Mouse (Mus musculus): ENCODE results near the gene Rab4b. TPM values are rescaled to one million over a fixed set of nuclear protein-coding genes. Genes with fewer than 3 reads are reported as not detected.

The Rab4b gene
- polyA plus RNA-seq, 1 experiment, result 67.8 TPM

DNA sequence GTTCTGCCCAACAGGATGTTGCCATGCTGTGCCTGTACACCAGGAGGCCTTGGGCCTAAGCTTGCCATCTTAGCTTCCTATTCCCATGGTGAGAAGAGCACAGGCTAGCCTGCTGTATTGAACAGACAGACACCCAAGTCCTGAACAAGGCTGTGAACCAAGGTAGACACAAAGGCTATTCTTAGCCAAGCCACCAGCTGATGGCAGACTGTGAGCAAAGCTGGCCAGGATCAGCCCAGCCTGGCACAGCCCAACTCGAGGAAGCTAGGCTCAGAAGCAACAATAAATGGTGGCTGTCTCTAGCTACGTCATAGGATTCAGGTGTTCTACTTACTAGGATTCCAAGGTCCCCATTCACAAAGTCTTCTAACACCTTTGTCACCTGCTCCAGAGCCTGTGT, 33.9 kb upstream of the Rab4b start:
- Histone ChIP-seq H3K4me3 (replicated peaks; ENCODE audit: extremely low read depth, low read depth, low read length) (no peak overlapping the region), H3K4me1 (ENCODE audit: control insufficient read depth, insufficient read depth, low read length) (no peaks in the 10 kb centered on the region)
- DNase-seq, result no peak
- WGBS, result 77% methylated on average over 2 of the region's 2 CpGs
- TF ChIP-seq CTCF (IDR thresholded peaks at IDR 0.05; ENCODE audit: insufficient read depth, low read length) (no peak), POLR2A (IDR thresholded peaks at IDR 0.05; ENCODE audit: borderline replicate concordance, extremely low read depth, low read depth, low read length) (no peak)

- 92% methylated on average over 8 of the region's 8 CpGs for WGBS
- Histone ChIP-seq H3K4me1 (ENCODE audit: control insufficient read depth, insufficient read depth, low read length) (no peaks in the 10 kb centered on the region), H3K4me3 (replicated peaks; ENCODE audit: extremely low read depth, low read depth, low read length) (no peak overlapping the region)
- DNase-seq, result no peak
- TF ChIP-seq POLR2A (IDR thresholded peaks at IDR 0.05; ENCODE audit: borderline replicate concordance, extremely low read depth, low read depth, low read length) (no peak), CTCF (IDR thresholded peaks at IDR 0.05; ENCODE audit: insufficient read depth, low read length) (no peak)
Observed at GRCm38 (mm10) chr7:27203730-27204449, 25.2 kb upstream of the Rab4b start.

DNA sequence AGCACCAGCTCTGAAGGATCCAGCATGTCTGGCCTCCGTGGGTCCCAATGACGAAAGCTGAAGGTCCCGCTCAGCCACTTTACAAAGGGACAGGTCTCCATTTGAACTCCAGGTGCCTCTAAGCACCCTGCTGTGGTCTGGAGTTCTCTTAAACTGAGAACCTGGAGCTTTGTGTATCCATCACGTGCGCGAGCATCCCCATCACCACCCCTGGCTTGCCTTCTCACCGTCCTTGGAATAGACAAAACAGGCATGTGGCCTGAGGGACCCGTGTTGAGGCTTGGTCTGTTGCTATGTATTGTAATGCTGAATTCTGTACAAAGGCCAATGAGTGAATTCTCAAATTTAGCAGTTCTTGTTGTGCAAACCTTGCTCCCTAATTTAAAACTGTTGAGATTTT, 20.1 kb upstream of the Rab4b start:
- Histone ChIP-seq H3K4me3 (replicated peaks; ENCODE audit: extremely low read depth, low read depth, low read length) (no peak overlapping the region), H3K4me1 (ENCODE audit: control insufficient read depth, insufficient read depth, low read length) (no peaks in the 10 kb centered on the region)
- DNase-seq, result no peak
- no peak for TF ChIP-seq POLR2A (IDR thresholded peaks at IDR 0.05; ENCODE audit: borderline replicate concordance, extremely low read depth, low read depth, low read length)
- TF ChIP-seq CTCF (IDR thresholded peaks at IDR 0.05; ENCODE audit: insufficient read depth, low read length), result no peak
- 92% methylated on average over 8 of the region's 8 CpGs for WGBS

DNA sequence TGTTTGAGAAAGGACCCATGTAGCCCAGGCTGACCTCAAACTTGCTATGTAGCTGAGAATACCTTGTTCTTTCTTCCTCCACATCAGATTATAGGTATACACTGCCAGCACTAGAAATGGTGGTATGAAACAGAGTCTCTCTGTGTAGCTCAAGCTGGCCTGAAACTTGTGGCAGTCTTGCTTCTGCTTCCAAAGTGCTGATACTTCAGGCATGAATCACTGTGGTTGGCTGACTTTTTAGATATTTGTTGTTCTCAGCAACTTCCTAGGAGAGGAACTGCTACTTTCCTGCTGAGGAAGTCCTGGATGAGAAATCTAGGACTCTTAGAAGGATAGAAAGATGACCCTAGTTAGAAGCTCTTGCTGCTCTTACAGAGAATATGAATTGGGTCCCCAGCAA, 19.7 kb upstream of the Rab4b start:
- TF ChIP-seq POLR2A (IDR thresholded peaks at IDR 0.05; ENCODE audit: borderline replicate concordance, extremely low read depth, low read depth, low read length), result no peak
- TF ChIP-seq CTCF (IDR thresholded peaks at IDR 0.05; ENCODE audit: insufficient read depth, low read length), result no peak
- DNase-seq, result no peak
- H3K4me1 ChIP-seq (ENCODE audit: control insufficient read depth, insufficient read depth, low read length), result no peaks in the 10 kb centered on the region
- H3K4me3 ChIP-seq (replicated peaks; ENCODE audit: extremely low read depth, low read depth, low read length), result no peak overlapping the region

DNA sequence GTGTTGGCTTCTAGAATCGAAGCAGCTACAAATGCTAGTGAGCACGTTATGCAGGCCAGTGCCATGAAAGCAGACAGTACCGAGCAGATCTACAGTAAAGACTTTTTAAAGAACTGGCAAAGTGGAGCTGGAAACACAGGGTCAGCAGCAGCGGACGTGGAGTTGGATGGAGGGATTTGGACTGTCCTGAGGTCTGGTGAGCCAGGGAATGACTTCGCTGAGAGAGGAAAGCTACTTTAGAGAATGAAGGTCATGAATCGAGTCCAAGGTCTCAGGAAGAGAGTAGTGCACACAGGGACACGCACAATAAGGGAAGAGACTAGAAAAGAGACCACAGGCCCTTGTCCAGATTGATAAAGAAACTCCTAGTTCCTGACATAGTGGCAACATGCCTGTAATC, 18.9 kb upstream of the Rab4b start:
- TF ChIP-seq CTCF (IDR thresholded peaks at IDR 0.05; ENCODE audit: insufficient read depth, low read length) (no peak), POLR2A (IDR thresholded peaks at IDR 0.05; ENCODE audit: borderline replicate concordance, extremely low read depth, low read depth, low read length) (no peak)

DNA sequence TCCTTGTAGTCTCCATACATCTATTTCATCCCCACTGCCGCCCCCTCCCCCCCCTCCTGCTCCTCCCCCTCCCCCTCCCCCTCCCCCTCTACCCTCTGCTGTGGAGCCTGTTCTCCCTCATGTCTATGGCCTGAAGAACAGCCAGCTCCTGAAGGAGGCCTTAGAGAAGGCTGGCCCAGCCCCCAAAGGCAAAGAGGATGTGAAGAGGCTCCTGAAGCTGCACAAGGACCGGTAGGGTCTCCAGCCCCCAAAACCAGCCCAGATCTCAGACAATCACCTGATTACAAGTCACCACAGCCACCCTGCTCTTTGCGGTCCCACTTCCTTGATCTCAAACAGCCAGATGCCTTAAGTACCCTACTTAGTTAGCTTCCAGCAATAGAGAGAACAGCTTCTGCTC, 18.4 kb upstream of the Rab4b start:
- Histone ChIP-seq H3K4me3 (replicated peaks; ENCODE audit: extremely low read depth, low read depth, low read length) (no peak overlapping the region), H3K4me1 (ENCODE audit: control insufficient read depth, insufficient read depth, low read length) (no peaks in the 10 kb centered on the region)
- no peak for DNase-seq
- TF ChIP-seq CTCF (IDR thresholded peaks at IDR 0.05; ENCODE audit: insufficient read depth, low read length) (no peak), POLR2A (IDR thresholded peaks at IDR 0.05; ENCODE audit: borderline replicate concordance, extremely low read depth, low read depth, low read length) (no peak)
- 86% methylated on average over 3 of the region's 3 CpGs for WGBS

More for the DNA sequence above, 18.9 kb upstream of the Rab4b start:
- WGBS, result 85% methylated on average over 8 of the region's 8 CpGs
- Histone ChIP-seq H3K4me1 (ENCODE audit: control insufficient read depth, insufficient read depth, low read length) (no peaks in the 10 kb centered on the region), H3K4me3 (replicated peaks; ENCODE audit: extremely low read depth, low read depth, low read length) (no peak overlapping the region)
- no peak for DNase-seq

DNA sequence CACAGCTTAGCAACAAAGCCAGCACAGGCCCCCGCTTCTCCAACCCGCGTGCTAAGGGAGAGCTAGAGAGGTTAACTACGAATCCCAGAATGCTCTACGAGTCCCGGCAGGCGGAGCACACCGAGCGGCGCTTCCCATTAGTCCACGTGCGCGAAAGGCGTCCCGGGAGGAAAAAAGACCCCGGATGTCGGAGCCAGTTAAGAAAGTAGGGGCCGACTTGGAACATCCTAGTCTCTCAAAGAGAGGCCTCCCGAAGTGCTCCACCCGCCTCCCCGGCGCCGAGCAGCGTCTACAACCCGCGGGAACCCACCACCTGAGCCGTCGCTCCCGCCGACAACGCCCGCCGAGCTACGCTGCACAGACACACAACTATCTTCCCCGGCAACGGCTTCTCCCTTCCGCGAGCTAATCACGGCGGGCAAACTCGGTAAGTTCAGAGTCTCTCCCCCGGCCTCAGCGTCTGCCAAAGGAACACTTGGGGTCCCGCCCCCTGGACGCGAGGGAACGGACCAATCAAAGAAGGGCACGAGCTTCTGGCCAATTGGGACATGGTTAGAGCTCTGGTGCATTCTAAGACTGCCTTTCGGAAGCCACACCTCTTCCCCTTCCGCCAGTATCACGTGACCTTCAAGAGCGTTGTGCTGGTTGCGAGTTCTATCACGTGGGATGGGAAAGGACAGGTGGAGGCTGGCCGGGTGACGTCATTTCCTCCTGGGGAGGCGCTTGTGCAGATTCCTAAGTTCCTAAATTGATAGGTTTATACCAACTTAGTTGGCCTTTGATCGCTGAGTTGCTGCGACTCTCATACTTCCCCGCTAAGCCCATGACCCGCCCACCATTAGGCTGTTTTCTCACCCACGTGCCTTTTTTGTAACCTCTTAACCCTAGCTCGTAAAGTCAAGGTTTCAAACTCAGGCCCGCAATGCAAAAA, 17.2 kb upstream of the Rab4b start, which contains the start of the genes BC024978 and Snrpa:
Gene BC024978, plus strand, starts transcription at position 101 of the 931 bp plus-strand sequence.
Gene Snrpa, minus strand, starts transcription at position 591 of the 931 bp plus-strand sequence.
- TF ChIP-seq CTCF (IDR thresholded peaks at IDR 0.05; ENCODE audit: insufficient read depth, low read length), result no peak
- TF ChIP-seq POLR2A (IDR thresholded peaks at IDR 0.05; ENCODE audit: borderline replicate concordance, extremely low read depth, low read depth, low read length), result peak; percentile 70
- Histone ChIP-seq H3K4me1 (ENCODE audit: control insufficient read depth, insufficient read depth, low read length) (no peaks in the 10 kb centered on the region), H3K4me3 (replicated peaks; ENCODE audit: extremely low read depth, low read depth, low read length) (peak within 1 kb of the TSS; percentile 86)
- peak; percentile 93 for DNase-seq
- under 1% methylated on average over 64 of the region's 64 CpGs for WGBS

DNA sequence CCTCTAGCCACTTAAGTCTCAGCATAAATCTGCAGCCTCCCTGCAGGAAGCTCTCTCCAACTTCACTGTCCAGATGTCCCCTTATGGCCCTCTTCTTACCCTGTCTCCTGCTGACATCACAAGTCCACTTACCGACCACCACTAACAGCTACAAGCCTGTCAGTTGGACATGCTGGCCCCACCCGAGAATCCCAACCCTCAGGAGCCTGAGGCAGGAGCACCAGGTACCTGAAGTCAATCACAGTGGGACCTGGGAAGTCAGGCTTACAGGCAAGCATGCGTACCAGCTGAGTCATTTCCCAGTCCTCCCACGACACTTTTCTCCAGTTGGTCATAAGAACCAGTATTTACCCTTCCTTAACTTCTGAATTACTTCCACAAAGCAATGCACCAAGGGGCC, 15.0 kb upstream of the Rab4b start:
- TF ChIP-seq POLR2A (IDR thresholded peaks at IDR 0.05; ENCODE audit: borderline replicate concordance, extremely low read depth, low read depth, low read length) (no peak), CTCF (IDR thresholded peaks at IDR 0.05; ENCODE audit: insufficient read depth, low read length) (no peak)
- Histone ChIP-seq H3K4me1 (ENCODE audit: control insufficient read depth, insufficient read depth, low read length) (no peaks in the 10 kb centered on the region), H3K4me3 (replicated peaks; ENCODE audit: extremely low read depth, low read depth, low read length) (no peak overlapping the region)
- 61% methylated on average over 4 of the region's 4 CpGs for WGBS
- DNase-seq, result no peak

DNA sequence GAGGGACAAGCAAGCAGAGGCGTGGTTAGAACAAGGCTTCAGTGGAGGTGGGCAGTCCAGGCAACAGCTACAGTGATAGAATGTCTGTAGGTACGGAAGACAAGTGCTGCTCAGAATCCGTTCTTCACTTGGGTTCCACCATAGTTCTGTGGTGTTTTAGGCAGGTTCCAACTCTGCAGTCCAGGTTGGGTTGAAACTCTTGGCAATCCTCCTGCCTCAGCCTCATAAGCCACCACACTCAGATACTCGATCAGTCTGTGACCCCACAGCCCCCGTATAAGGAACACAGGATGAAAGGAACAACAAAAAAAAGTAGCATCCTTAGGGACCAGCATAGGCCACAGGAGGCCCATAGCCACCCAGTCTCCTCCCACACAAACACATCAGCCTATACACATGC, 13.7 kb upstream of the Rab4b start:
- Histone ChIP-seq H3K4me3 (replicated peaks; ENCODE audit: extremely low read depth, low read depth, low read length) (no peak overlapping the region), H3K4me1 (ENCODE audit: control insufficient read depth, insufficient read depth, low read length) (no peaks in the 10 kb centered on the region)
- no peak for DNase-seq
- no peak for TF ChIP-seq POLR2A (IDR thresholded peaks at IDR 0.05; ENCODE audit: borderline replicate concordance, extremely low read depth, low read depth, low read length)
- no peak for TF ChIP-seq CTCF (IDR thresholded peaks at IDR 0.05; ENCODE audit: insufficient read depth, low read length)
- 88% methylated on average over 5 of the region's 5 CpGs for WGBS
